Mouse (Mus musculus): ENCODE measurements at regions not wholly inside any gene's neighbourhood (a gene's known extent, or its start where the extent isn't known, plus 50 kb on each side); places are given as distances from the start of the nearest gene placed in this dataset.
A peak's percentile ranks its signal among the peaks of the same experiment; 100 is the strongest.

DNA sequence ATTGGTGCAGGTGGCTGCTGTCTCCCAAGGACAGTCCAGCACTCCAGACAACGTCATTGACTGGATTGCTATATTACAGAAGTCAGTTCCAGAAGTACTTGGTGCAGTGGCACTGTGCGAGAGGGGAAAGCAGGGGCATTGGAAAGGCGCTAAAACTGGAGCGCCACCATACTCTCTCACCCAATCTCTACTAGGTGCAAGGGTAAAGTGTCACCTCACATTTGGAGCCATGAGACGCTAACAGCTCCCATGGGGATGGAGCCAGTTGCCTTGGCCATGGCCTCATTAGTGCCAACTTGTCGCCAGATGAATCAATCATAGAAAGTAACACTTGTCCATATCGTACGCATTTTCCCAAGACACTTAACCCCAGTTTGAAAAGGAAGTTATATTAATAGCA is 1617.2 kb upstream of the Gulo start:
- no peaks in the 10 kb centered on the region for H3K36me3 ChIP-seq (ENCODE audit: control insufficient read depth, insufficient read depth, low read length)
- H3K4me1 ChIP-seq (ENCODE audit: control insufficient read depth, insufficient read depth, low read length), result no peaks in the 10 kb centered on the region
- no peak overlapping the region for H3K4me2 ChIP-seq (ENCODE audit: low read depth, low read length)
- H3K4me3 ChIP-seq (ENCODE audit: low read length), result no peak overlapping the region
- H3K9me3 ChIP-seq (ENCODE audit: control insufficient read depth, low read length), result no peaks in the 10 kb centered on the region
- no peak overlapping the region for H3K9ac ChIP-seq (ENCODE audit: low read depth, low read length)
- no peaks in the 10 kb centered on the region for H3K27me3 ChIP-seq (replicated peaks; ENCODE audit: control insufficient read depth, insufficient read depth, low read length)
- no peak for ATAC-seq
- 87% methylated on average over 8 of the region's 8 CpGs for WGBS
- no peak overlapping the region for H3K27ac ChIP-seq (ENCODE audit: low read length)

DNA sequence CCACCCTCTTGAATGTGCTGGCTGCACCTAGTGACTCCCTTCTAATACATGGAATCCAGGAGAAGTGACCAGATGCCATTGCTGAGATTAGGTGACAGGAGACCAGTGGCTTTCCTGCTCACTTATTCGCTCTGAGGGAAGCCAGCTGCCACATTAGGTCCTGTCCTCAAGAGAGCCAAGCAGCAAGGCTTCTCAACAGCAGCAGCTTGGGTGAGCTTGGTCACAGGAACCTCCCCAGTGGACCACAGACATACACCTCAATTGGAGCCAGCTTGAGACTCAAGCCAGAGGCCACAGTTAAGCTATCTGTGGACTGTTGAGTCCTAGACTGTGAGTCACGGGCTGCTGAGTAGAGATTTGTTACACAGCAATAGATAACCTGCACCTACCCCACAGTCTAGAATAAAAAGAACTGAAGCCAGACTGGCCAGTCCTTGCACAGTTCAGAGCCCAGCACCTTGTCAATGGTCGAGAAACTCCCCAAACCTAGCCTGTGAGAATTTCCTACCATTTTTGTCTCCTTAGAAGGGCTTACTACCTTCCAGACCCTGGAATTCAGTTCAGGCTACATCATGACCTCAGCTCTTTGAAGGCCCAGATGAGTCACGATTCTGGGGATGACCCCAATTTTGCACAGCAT is 1615.0 kb upstream of the Gulo start:
- WGBS, result 65% methylated on average over 4 of the region's 4 CpGs
- Histone ChIP-seq H3K36me3 (ENCODE audit: control insufficient read depth, insufficient read depth, low read length) (no peaks in the 10 kb centered on the region), H3K27me3 (replicated peaks; ENCODE audit: control insufficient read depth, insufficient read depth, low read length) (no peaks in the 10 kb centered on the region), H3K27ac (ENCODE audit: low read length) (no peak overlapping the region), H3K9me3 (ENCODE audit: control insufficient read depth, low read length) (no peaks in the 10 kb centered on the region), H3K4me3 (ENCODE audit: low read length) (no peak overlapping the region), H3K4me1 (ENCODE audit: control insufficient read depth, insufficient read depth, low read length) (no peaks in the 10 kb centered on the region), H3K9ac (ENCODE audit: low read depth, low read length) (no peak overlapping the region), H3K4me2 (ENCODE audit: low read depth, low read length) (no peak overlapping the region)
- ATAC-seq, result no peak

DNA sequence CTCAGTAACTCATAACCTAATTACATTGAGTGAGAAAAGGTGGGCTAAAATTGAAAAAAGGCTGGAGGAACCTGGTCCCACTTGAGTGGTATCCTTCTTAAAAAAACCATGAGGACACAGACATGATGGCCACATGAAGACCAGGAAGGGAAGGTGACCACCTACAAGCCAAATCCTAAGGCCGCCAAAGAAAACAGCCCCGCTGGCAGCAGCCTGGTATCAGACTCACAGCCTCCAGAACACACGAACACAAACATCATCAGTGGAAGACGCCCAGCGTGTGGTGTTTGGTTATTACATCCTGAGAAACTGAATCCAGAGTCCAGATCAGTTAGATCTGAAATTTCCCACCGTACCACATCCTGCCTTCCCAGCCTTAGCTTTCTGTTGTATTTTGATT is 1613.9 kb upstream of the Gulo start:
- H3K36me3 ChIP-seq (ENCODE audit: control insufficient read depth, insufficient read depth, low read length), result no peaks in the 10 kb centered on the region
- H3K4me1 ChIP-seq (ENCODE audit: control insufficient read depth, insufficient read depth, low read length), result no peaks in the 10 kb centered on the region
- H3K4me3 ChIP-seq (ENCODE audit: low read length), result no peak overlapping the region
- no peaks in the 10 kb centered on the region for H3K27me3 ChIP-seq (replicated peaks; ENCODE audit: control insufficient read depth, insufficient read depth, low read length)
- no peak overlapping the region for H3K9ac ChIP-seq (ENCODE audit: low read depth, low read length)
- H3K4me2 ChIP-seq (ENCODE audit: low read depth, low read length), result no peak overlapping the region
- H3K27ac ChIP-seq (ENCODE audit: low read length), result no peak overlapping the region
- WGBS, result 77% methylated on average over 6 of the region's 6 CpGs
- no peaks in the 10 kb centered on the region for H3K9me3 ChIP-seq (ENCODE audit: control insufficient read depth, low read length)
- no peak for ATAC-seq

DNA sequence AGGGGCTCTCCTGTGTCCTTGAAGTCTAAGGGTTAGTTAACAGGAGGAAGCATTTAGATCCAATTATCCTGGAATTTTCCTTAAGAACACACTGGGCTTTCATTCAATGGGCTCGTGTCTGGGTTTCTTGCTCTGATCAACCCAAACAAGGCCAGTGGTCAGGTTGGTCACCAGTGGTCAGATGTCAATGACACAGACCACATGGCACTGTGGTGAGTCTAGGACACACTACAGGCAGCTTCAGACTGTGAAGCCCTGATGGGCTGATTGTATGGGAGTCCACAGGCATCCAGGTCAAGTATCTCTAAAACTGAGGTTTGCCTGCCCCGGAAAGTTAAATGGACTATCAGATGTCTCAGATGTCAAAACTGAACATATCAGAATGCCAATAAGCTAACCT is 1612.5 kb upstream of the Gulo start:
- Histone ChIP-seq H3K27ac (ENCODE audit: low read length) (no peak overlapping the region), H3K36me3 (ENCODE audit: control insufficient read depth, insufficient read depth, low read length) (no peaks in the 10 kb centered on the region), H3K27me3 (replicated peaks; ENCODE audit: control insufficient read depth, insufficient read depth, low read length) (no peaks in the 10 kb centered on the region), H3K4me3 (ENCODE audit: low read length) (no peak overlapping the region), H3K9me3 (ENCODE audit: control insufficient read depth, low read length) (no peaks in the 10 kb centered on the region), H3K9ac (ENCODE audit: low read depth, low read length) (no peak overlapping the region), H3K4me2 (ENCODE audit: low read depth, low read length) (no peak overlapping the region), H3K4me1 (ENCODE audit: control insufficient read depth, insufficient read depth, low read length) (no peaks in the 10 kb centered on the region)
- 62% methylated on average over 2 of the region's 2 CpGs for WGBS
- ATAC-seq, result no peak

DNA sequence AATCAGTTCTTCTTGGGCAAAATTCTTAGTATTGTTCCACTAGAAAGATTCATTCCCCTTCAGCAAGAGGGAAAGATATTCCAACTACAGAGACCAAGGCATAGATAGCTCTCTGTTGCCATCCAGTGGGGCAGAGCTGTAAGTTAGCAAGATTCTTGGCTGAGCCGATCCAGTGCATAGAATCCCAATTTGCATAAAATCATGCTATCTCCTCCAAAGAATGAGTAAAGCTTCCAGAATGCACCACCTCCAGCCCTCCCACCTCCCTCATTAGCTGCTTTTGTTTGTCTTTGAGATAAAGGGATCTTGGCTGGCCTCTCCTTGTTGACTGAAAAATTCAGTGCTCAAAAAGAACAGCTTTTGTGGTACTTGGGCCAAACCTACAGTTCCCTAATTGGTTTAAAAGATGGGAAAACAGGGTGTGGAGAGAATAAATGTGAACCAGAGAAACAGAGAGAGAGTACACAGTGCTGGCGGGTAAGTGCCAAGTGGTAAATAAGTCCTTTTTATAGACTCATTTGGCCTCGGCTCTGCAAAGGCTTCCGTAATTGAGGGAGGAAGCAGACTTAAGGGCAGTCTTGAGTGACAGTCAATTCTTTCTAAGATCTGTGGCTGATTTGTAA is 1612.0 kb upstream of the Gulo start:
- no peak overlapping the region for H3K4me3 ChIP-seq (ENCODE audit: low read length)
- no peaks in the 10 kb centered on the region for H3K27me3 ChIP-seq (replicated peaks; ENCODE audit: control insufficient read depth, insufficient read depth, low read length)
- no peak for ATAC-seq
- H3K9me3 ChIP-seq (ENCODE audit: control insufficient read depth, low read length), result no peaks in the 10 kb centered on the region
- no peaks in the 10 kb centered on the region for H3K36me3 ChIP-seq (ENCODE audit: control insufficient read depth, insufficient read depth, low read length)
- WGBS, result 28% methylated on average over 4 of the region's 4 CpGs
- no peak overlapping the region for H3K9ac ChIP-seq (ENCODE audit: low read depth, low read length)
- H3K27ac ChIP-seq (ENCODE audit: low read length), result no peak overlapping the region
- H3K4me1 ChIP-seq (ENCODE audit: control insufficient read depth, insufficient read depth, low read length), result no peaks in the 10 kb centered on the region
- H3K4me2 ChIP-seq (ENCODE audit: low read depth, low read length), result no peak overlapping the region

DNA sequence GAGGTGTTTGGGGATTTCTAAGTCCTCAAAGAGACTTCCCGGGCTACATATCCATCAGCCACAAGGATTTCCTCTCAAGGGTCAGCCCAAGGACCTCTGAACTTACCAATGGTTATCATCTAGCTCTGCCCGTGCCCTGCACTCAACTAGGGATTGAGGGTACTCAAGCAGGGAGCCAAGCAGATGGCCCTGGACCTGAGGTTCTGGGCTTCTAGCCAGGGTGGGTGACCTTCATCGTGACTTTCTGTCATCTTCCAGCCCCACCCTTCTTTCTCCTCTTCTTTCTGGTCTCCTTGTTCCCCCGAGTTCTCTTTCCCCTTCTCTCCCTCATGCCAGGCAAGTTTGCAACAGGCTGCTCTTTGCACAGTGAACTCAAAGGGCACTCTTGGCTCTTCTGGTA is 1610.6 kb upstream of the Gulo start:
- no peaks in the 10 kb centered on the region for H3K4me1 ChIP-seq (ENCODE audit: control insufficient read depth, insufficient read depth, low read length)
- no peak overlapping the region for H3K9ac ChIP-seq (ENCODE audit: low read depth, low read length)
- ATAC-seq, result no peak

DNA sequence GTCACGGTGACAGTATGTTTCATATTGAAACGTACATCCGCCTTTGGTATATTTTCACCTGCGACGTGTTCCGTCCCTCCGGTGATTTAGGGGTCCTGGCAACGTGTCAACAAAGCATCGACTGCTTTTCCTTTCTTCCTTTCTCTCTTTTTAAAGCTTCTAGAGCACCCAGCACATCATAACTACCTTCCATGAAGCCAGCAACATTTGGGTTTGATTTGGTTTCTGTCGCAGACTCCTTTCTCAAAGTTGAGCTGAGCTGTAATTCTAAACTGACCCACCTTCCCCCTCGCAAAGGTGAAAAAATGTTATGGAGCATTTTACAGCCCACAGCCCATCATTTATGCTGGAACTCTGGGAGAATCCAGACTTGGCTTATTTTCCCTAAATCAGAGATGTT is 1605.4 kb upstream of the Gulo start:
- Histone ChIP-seq H3K4me2 (ENCODE audit: low read depth, low read length) (no peak overlapping the region), H3K27ac (ENCODE audit: low read length) (no peak overlapping the region), H3K4me3 (ENCODE audit: low read length) (no peak overlapping the region), H3K4me1 (ENCODE audit: control insufficient read depth, insufficient read depth, low read length) (no peaks in the 10 kb centered on the region; the same call in 1 of the 2 replicates), H3K9ac (ENCODE audit: low read depth, low read length) (no peak overlapping the region), H3K36me3 (ENCODE audit: control insufficient read depth, insufficient read depth, low read length) (no peaks in the 10 kb centered on the region), H3K9me3 (ENCODE audit: control insufficient read depth, low read length) (no peaks in the 10 kb centered on the region), H3K27me3 (replicated peaks; ENCODE audit: control insufficient read depth, insufficient read depth, low read length) (no peaks in the 10 kb centered on the region)
- 61% methylated on average over 11 of the region's 11 CpGs for WGBS
- ATAC-seq, result no peak

More for the DNA sequence above, 1610.6 kb upstream of the Gulo start:
- H3K4me2 ChIP-seq (ENCODE audit: low read depth, low read length), result no peak overlapping the region
- H3K36me3 ChIP-seq (ENCODE audit: control insufficient read depth, insufficient read depth, low read length), result no peaks in the 10 kb centered on the region
- no peak overlapping the region for H3K27ac ChIP-seq (ENCODE audit: low read length)
- H3K27me3 ChIP-seq (replicated peaks; ENCODE audit: control insufficient read depth, insufficient read depth, low read length), result no peaks in the 10 kb centered on the region
- H3K9me3 ChIP-seq (ENCODE audit: control insufficient read depth, low read length), result no peaks in the 10 kb centered on the region
- no peak overlapping the region for H3K4me3 ChIP-seq (ENCODE audit: low read length)
- WGBS, result 74% methylated on average over 4 of the region's 4 CpGs

DNA sequence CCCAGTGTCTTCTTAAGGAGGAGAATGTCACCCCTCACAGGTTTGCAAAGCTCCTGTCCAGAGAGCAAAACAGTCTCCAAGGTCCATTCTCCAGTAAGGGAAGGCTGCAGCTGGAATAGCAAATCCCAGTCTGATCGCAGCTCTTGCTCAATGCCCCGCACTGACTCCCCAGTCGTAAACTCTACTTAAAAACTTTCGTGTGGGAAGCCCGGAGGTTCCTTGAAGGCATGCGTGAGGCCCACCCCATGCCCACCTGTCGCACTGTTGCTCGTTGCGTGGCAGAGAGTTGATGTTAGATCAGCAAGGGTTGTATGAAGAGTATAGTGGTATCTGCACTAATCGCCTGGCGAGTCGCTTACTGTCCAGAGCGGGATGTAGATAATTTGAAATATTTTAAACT is 1604.7 kb upstream of the Gulo start:
- Histone ChIP-seq H3K27me3 (replicated peaks; ENCODE audit: control insufficient read depth, insufficient read depth, low read length) (no peaks in the 10 kb centered on the region), H3K9me3 (ENCODE audit: control insufficient read depth, low read length) (no peaks in the 10 kb centered on the region), H3K36me3 (ENCODE audit: control insufficient read depth, insufficient read depth, low read length) (no peaks in the 10 kb centered on the region), H3K9ac (ENCODE audit: low read depth, low read length) (no peak overlapping the region), H3K4me2 (ENCODE audit: low read depth, low read length) (peak overlapping the region; percentile 53), H3K27ac (ENCODE audit: low read length) (no peak overlapping the region), H3K4me3 (ENCODE audit: low read length) (peak overlapping the region; percentile 33; the same call in 1 of the 2 replicates), H3K4me1 (ENCODE audit: control insufficient read depth, insufficient read depth, low read length) (no peaks in the 10 kb centered on the region; the same call in 1 of the 2 replicates)
- WGBS, result 58% methylated on average over 13 of the region's 13 CpGs
- no peak for ATAC-seq

DNA sequence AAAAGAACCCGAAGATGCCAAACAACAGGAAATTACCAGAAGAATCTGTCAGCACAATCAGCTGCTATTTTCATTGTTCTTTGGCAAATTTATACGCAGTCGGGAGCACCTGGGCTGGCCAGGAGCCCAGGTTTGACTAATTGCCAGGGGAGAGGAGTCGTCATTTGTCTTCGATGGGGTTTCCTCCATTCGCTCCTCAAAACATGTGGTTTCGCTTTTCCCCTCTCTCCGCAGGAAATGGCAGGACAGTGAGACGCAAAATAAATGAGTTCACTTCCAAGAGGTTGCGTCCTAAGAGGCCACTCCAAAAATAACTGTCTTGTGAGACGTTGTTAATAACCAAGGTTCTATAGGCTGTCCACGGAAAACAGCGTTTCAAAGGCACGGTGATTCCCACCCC is 1604.2 kb upstream of the Gulo start:
- Histone ChIP-seq H3K36me3 (ENCODE audit: control insufficient read depth, insufficient read depth, low read length) (no peaks in the 10 kb centered on the region), H3K27ac (ENCODE audit: low read length) (no peak overlapping the region), H3K9ac (ENCODE audit: low read depth, low read length) (no peak overlapping the region), H3K4me2 (ENCODE audit: low read depth, low read length) (peak overlapping the region; percentile 53), H3K4me3 (ENCODE audit: low read length) (peak overlapping the region; percentile 33), H3K9me3 (ENCODE audit: control insufficient read depth, low read length) (no peaks in the 10 kb centered on the region), H3K27me3 (replicated peaks; ENCODE audit: control insufficient read depth, insufficient read depth, low read length) (no peaks in the 10 kb centered on the region), H3K4me1 (ENCODE audit: control insufficient read depth, insufficient read depth, low read length) (no peaks in the 10 kb centered on the region; the same call in 1 of the 2 replicates)
- no peak for ATAC-seq
- 25% methylated on average over 14 of the region's 14 CpGs for whole genome bisulfite sequencing

DNA sequence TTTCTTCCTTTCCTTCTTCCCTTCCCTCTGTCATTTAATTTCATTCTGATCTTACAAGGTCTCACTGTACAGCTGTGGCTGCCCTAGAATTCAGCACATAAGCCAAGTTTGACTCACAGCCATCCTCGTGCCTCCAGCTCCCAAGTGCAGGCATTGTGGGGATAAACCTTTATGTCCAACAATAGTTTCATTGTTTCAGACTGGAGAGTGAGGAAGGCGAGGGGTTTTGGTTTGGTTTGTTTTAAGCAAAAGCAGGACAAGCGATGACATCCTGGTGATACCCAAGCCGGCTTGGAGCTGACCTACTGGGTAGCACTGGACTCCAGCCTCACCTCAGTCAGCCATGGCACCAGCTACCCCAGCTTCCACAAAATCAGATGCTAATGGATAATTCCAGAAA is 1603.5 kb upstream of the Gulo start:
- no peak for ATAC-seq
- Histone ChIP-seq H3K4me3 (ENCODE audit: low read length) (no peak overlapping the region), H3K9ac (ENCODE audit: low read depth, low read length) (no peak overlapping the region), H3K4me2 (ENCODE audit: low read depth, low read length) (no peak overlapping the region), H3K36me3 (ENCODE audit: control insufficient read depth, insufficient read depth, low read length) (no peaks in the 10 kb centered on the region), H3K27ac (ENCODE audit: low read length) (no peak overlapping the region), H3K27me3 (replicated peaks; ENCODE audit: control insufficient read depth, insufficient read depth, low read length) (no peaks in the 10 kb centered on the region), H3K9me3 (ENCODE audit: control insufficient read depth, low read length) (no peaks in the 10 kb centered on the region), H3K4me1 (ENCODE audit: control insufficient read depth, insufficient read depth, low read length) (peaks cover 3% of the 10 kb centered on the region)
- 53% methylated on average over 4 of the region's 4 CpGs for WGBS

All from intestine, embryonic 16.5 days (tissue).